10 mouse cellular contexts compared by ENCODE assay signal in genomic region chr10:117630176-117630575, GRCm38 (mm10). TPM values are rescaled to one million over a fixed set of nuclear protein-coding genes. Genes with fewer than 3 reads are reported as not detected.
DNase-seq lines count a peak whose midpoint lies in the region; ATAC-seq lines count a peak whose summit lies in the region.
"Had no signal": no experiment of that assay in that cellular context is flagged by ENCODE, and none has a peak within 500 bp of the region (broad histone marks: within the 10 kb centered on the region; RNA-seq: fewer than 3 reads in every experiment).

No protein-coding gene starts in this region.

- H3K27me3 ChIP-seq in forebrain, embryonic 10.5 days (ENCODE audit: poor library complexity, severe bottlenecking), result peaks cover 67% of the 10 kb centered on the region
- H3K27me3 ChIP-seq in forebrain, embryonic 16.5 days (replicated peaks; ENCODE audit: control insufficient read depth, insufficient read depth, low read length), result peaks cover 40% of the 10 kb centered on the region
- peaks cover 35% of the 10 kb centered on the region for H3K27me3 ChIP-seq in lung, embryonic 15.5 days
- peaks cover 35% of the 10 kb centered on the region for H3K27me3 ChIP-seq in intestine, embryonic 14.5 days (replicated peaks; ENCODE audit: control insufficient read depth, insufficient read depth, low read length)
- H3K27me3 ChIP-seq in neural tube, embryonic 14.5 days (ENCODE audit: control insufficient read depth, insufficient read depth, low read length), result peaks cover 16% of the 10 kb centered on the region

- H3K4me1 ChIP-seq in forebrain, embryonic 10.5 days, result peaks cover 34% of the 10 kb centered on the region
- peaks cover 17% of the 10 kb centered on the region for H3K4me1 ChIP-seq in forebrain, embryonic 16.5 days (replicated peaks; ENCODE audit: control insufficient read depth, insufficient read depth, low read length)
- peaks cover 23% of the 10 kb centered on the region for H3K4me1 ChIP-seq in lung, embryonic 15.5 days
- peaks cover 11% of the 10 kb centered on the region; the same call in 1 of the 2 replicates for H3K4me1 ChIP-seq in intestine, embryonic 14.5 days (replicated peaks; ENCODE audit: control insufficient read depth, insufficient read depth, low read length)
- 0 out of 2 replicates have a peak, but pooled peaks cover 5% of the 10 kb centered on the region for H3K4me1 ChIP-seq in neural tube, embryonic 14.5 days (ENCODE audit: control insufficient read depth, insufficient read depth, low read length)

- 29% methylated on average over 8 of the region's 8 CpGs for WGBS in forebrain, embryonic 10.5 days
- WGBS in forebrain, embryonic 16.5 days, result 27% methylated on average over 8 of the region's 8 CpGs
- WGBS in lung, embryonic 15.5 days, result 19% methylated on average over 8 of the region's 8 CpGs
- 22% methylated on average over 8 of the region's 8 CpGs for WGBS in intestine, embryonic 14.5 days
- WGBS in neural tube, embryonic 14.5 days, result 19% methylated on average over 8 of the region's 8 CpGs

- no peak overlapping the region for H3K27ac ChIP-seq in forebrain, embryonic 10.5 days
- H3K27ac ChIP-seq in forebrain, embryonic 16.5 days (ENCODE audit: low read length), result no peak overlapping the region
- H3K27ac ChIP-seq in lung, embryonic 15.5 days, result no peak overlapping the region
- no peak overlapping the region for H3K27ac ChIP-seq in intestine, embryonic 14.5 days (ENCODE audit: low read depth)
- H3K27ac ChIP-seq in neural tube, embryonic 14.5 days (ENCODE audit: low read depth, low read length), result no peak overlapping the region

- no peaks in the 10 kb centered on the region for H3K9me3 ChIP-seq in forebrain, embryonic 10.5 days
- H3K9me3 ChIP-seq in forebrain, embryonic 16.5 days (ENCODE audit: control insufficient read depth, low read length), result no peaks in the 10 kb centered on the region
- H3K9me3 ChIP-seq in lung, embryonic 15.5 days, result no peaks in the 10 kb centered on the region
- no peaks in the 10 kb centered on the region for H3K9me3 ChIP-seq in intestine, embryonic 14.5 days (ENCODE audit: control insufficient read depth, low read length)
- no peaks in the 10 kb centered on the region for H3K9me3 ChIP-seq in neural tube, embryonic 14.5 days (ENCODE audit: control insufficient read depth, low read length)

- no peak for ATAC-seq in forebrain, embryonic 16.5 days
- ATAC-seq in lung, embryonic 15.5 days (ENCODE audit: borderline replicate concordance, extremely low read depth, low FRiP score, low TSS enrichment), result no peak
- ATAC-seq in intestine, embryonic 14.5 days (replicated peaks; ENCODE audit: low FRiP score, low TSS enrichment, low read depth), result no peak
- no peak for ATAC-seq in neural tube, embryonic 14.5 days (ENCODE audit: low read depth)

- H3K4me3 ChIP-seq in forebrain, embryonic 10.5 days, result peak overlapping the region; percentile 70; the same call in 1 of the 2 replicates
- no peak overlapping the region for H3K4me3 ChIP-seq in forebrain, embryonic 16.5 days (replicated peaks; ENCODE audit: low read length)
- peak overlapping the region; percentile 73 for H3K4me3 ChIP-seq in lung, embryonic 15.5 days
- H3K4me3 ChIP-seq in intestine, embryonic 14.5 days (ENCODE audit: low read depth, low read length), result peak overlapping the region; percentile 62
- H3K4me3 ChIP-seq in neural tube, embryonic 14.5 days (ENCODE audit: low read depth, low read length), result peak overlapping the region; percentile 46; the same call in 1 of the 2 replicates

- H3K4me2 ChIP-seq in forebrain, embryonic 16.5 days (ENCODE audit: low read length), result no peak overlapping the region
- peak overlapping the region; percentile 96 for H3K4me2 ChIP-seq in lung, embryonic 15.5 days
- H3K4me2 ChIP-seq in intestine, embryonic 14.5 days (ENCODE audit: low read length), result peak overlapping the region; percentile 97
- peak overlapping the region; percentile 90; the same call in 1 of the 2 replicates for H3K4me2 ChIP-seq in neural tube, embryonic 14.5 days (ENCODE audit: low read depth, low read length)

- H3K36me3 ChIP-seq in forebrain, embryonic 10.5 days (replicated peaks), result no peaks in the 10 kb centered on the region
- H3K36me3 ChIP-seq in forebrain, embryonic 16.5 days (ENCODE audit: control insufficient read depth, insufficient read depth), result no peaks in the 10 kb centered on the region
- no peaks in the 10 kb centered on the region for H3K36me3 ChIP-seq in lung, embryonic 15.5 days
- no peaks in the 10 kb centered on the region for H3K36me3 ChIP-seq in intestine, embryonic 14.5 days (ENCODE audit: control insufficient read depth, insufficient read depth, low read length)
- no peaks in the 10 kb centered on the region for H3K36me3 ChIP-seq in neural tube, embryonic 14.5 days (ENCODE audit: control insufficient read depth, insufficient read depth, low read length)

- no peak overlapping the region for H3K9ac ChIP-seq in forebrain, embryonic 16.5 days (replicated peaks; ENCODE audit: low read depth, low read length)
- 0 out of 2 replicates have a peak overlapping the region, but pooled peaks have one; percentile 50 for H3K9ac ChIP-seq in lung, embryonic 15.5 days
- H3K9ac ChIP-seq in intestine, embryonic 14.5 days (ENCODE audit: low read length), result no peak overlapping the region; the same call in 1 of the 2 replicates
- no peak overlapping the region for H3K9ac ChIP-seq in neural tube, embryonic 14.5 days (replicated peaks; ENCODE audit: low read depth, low read length)

- no peak for DNase-seq in forebrain, embryonic 10.5 days (ENCODE audit: extremely low spot score, low spot score)
- no peak for DNase-seq in lung, postnatal 4 days
- no peak for DNase-seq in intestine, embryonic 14.5 days (ENCODE audit: low spot score)
- no peak for DNase-seq in cerebellum, postnatal 4 days (ENCODE audit: low spot score in 2 of 2)
- no peak for DNase-seq in layer of hippocampus, postnatal 10 days (ENCODE audit: low spot score in 2 of 2)
- DNase-seq: cerebellum, adult 18-20 months; gastrocnemius, postnatal 36 days had no signal

RNA-seq across cellular contexts. Expression of gene Cpm, which starts 0.9 kb away (rescaled TPM):
- 4.8 and 5.9 TPM in 2 replicates for polyA plus RNA-seq in forebrain, embryonic 10.5 days (2016; fragmentation: Nextera tagmentation; extraction: Ambion mirVana)
- polyA plus RNA-seq in forebrain, embryonic 16.5 days (2015; fragmentation: Nextera tagmentation; extraction: Ambion mirVana), result 4.5 and 4.6 TPM in 2 replicates
- 41.8 and 49.3 TPM in 2 replicates for polyA plus RNA-seq in lung, embryonic 15.5 days (2015; fragmentation: Nextera tagmentation; extraction: Ambion mirVana)
- 66.6 and 85.8 TPM in 2 replicates for polyA plus RNA-seq in intestine, embryonic 14.5 days (2014; fragmentation: Nextera tagmentation; extraction: Ambion mirVana)
- 4.2 and 4.4 TPM in 2 replicates for polyA plus RNA-seq in neural tube, embryonic 14.5 days (2014; fragmentation: Nextera tagmentation; extraction: Ambion mirVana)
- total RNA-seq in layer of hippocampus, postnatal 10 days (2021), result 1 to 10 TPM; 5.8 to 6.4 TPM
